Mouse (Mus musculus) ES-CJ7 (cell line): ENCODE results near the gene Anp32e.
"Not testable (repeated sequence)": the region's sequence is repeated elsewhere in the genome, so short reads cannot be mapped to it uniquely, and the experiment has no call there.

ENCODE experiments used
- DNase-seq: peaks from one replicate; pipeline ENCODE4 v3.0.0; 2011; ENCODE audit warnings: low read depth, low spot score

Gene Anp32e

GRCm38 (mm10) chr3:95903753-95904502, 25.1 kb upstream of the Anp32e start:
- no peak for DNase-seq

- peak; percentile 22 for DNase-seq
Observed at GRCm38 (mm10) chr3:95904568-95904967, 24.5 kb upstream of the Anp32e start, which contains the start of gene Car14. Gene Car14 (minus strand): TSS chr3:95904691.

- peak; percentile 85 for DNase-seq
Observed at GRCm38 (mm10) chr3:95905146-95905939, 23.7 kb upstream of the Anp32e start.

- peak; percentile 72 for DNase-seq
Observed at GRCm38 (mm10) chr3:95905940-95906492, 23.0 kb upstream of the Anp32e start.

GRCm38 (mm10) chr3:95906860-95907259, 22.2 kb upstream of the Anp32e start:
- peak; percentile 74 for DNase-seq

GRCm38 (mm10) chr3:95907613-95908012, 21.4 kb upstream of the Anp32e start:
- no peak for DNase-seq

- no peak for DNase-seq
Observed at GRCm38 (mm10) chr3:95914706-95915105, 14.3 kb upstream of the Anp32e start.

- DNase-seq = no peak
Observed at GRCm38 (mm10) chr3:95916760-95917159, 12.3 kb upstream of the Anp32e start.

- DNase-seq = peak; percentile 51
Observed at GRCm38 (mm10) chr3:95920532-95920931, 8.5 kb upstream of the Anp32e start.

GRCm38 (mm10) chr3:95923429-95923828, 5.6 kb upstream of the Anp32e start:
- DNase-seq = not testable (repeated sequence)

- DNase-seq = no peak
Observed at GRCm38 (mm10) chr3:95924185-95924584, 4.9 kb upstream of the Anp32e start.

- DNase-seq = no peak
Observed at GRCm38 (mm10) chr3:95925087-95925486, 4.0 kb upstream of the Anp32e start.

- no peak for DNase-seq
Observed at GRCm38 (mm10) chr3:95928261-95928657, 787 bp upstream of the Anp32e start.

- DNase-seq = peak; percentile 36
Observed at GRCm38 (mm10) chr3:95929581-95930470, 780 bp downstream of the Anp32e start.

GRCm38 (mm10) chr3:95930471-95930789, 1.4 kb downstream of the Anp32e start:
- DNase-seq = no peak

GRCm38 (mm10) chr3:95931471-95931870, 2.4 kb downstream of the Anp32e start:
- DNase-seq = no peak

GRCm38 (mm10) chr3:95932157-95932556, 3.1 kb downstream of the Anp32e start:
- DNase-seq = no peak

- DNase-seq = no peak
Observed at GRCm38 (mm10) chr3:95932566-95932965, 3.5 kb downstream of the Anp32e start.

- no peak for DNase-seq
Observed at GRCm38 (mm10) chr3:95933111-95933750, 4.2 kb downstream of the Anp32e start.

- no peak for DNase-seq
Observed at GRCm38 (mm10) chr3:95934448-95934847, 5.4 kb downstream of the Anp32e start.

- DNase-seq = no peak
Observed at GRCm38 (mm10) chr3:95938217-95938616, 9.2 kb downstream of the Anp32e start.
